Mouse (Mus musculus) forebrain, embryonic 15.5 days (tissue): ENCODE measurements around the gene Tmem254c. TPM values are rescaled to one million over a fixed set of nuclear protein-coding genes. Genes with fewer than 3 reads are reported as not detected.
"Not testable (repeated sequence)": the region's sequence is repeated elsewhere in the genome, so short reads cannot be mapped to it uniquely, and the experiment has no call there.

Experiments
- ATAC-seq: fragments of 200-750 bp; cut with Nextera tagmentation; replicated peaks from 2 replicates; pipeline ENCODE4 v1.8.0; 2017; ENCODE audit warnings: mild to moderate bottlenecking, moderate TSS enrichment, moderate library complexity
- H3K27ac ChIP-seq: fragments of 300-500 bp; sonication (generic); replicated peaks from 2 replicates; pipeline ENCODE4 v1.5.1; 2015; ENCODE audit warnings: mild to moderate bottlenecking, inconsistent platforms
- H3K27me3 ChIP-seq: fragments of 300-500 bp; sonication (generic); 2 replicates; pipeline ENCODE4 v1.6.1; 2015; ENCODE audit warnings: inconsistent platforms
- H3K36me3 ChIP-seq: fragments of 300-500 bp; sonication (generic); 2 replicates; pipeline ENCODE4 v1.6.1; 2015; ENCODE audit warnings: mild to moderate bottlenecking, inconsistent platforms
- H3K4me1 ChIP-seq: fragments of 300-500 bp; sonication (generic); 2 replicates; pipeline ENCODE4 v1.6.1; 2015; ENCODE audit warnings: inconsistent platforms
- H3K4me2 ChIP-seq: fragments of 300-500 bp; sonication (generic); replicated peaks from 2 replicates; pipeline ENCODE4 v1.6.1; 2015; ENCODE audit warnings: mild to moderate bottlenecking, inconsistent platforms
- H3K4me3 ChIP-seq: fragments of 300-500 bp; sonication (generic); 2 replicates; pipeline ENCODE4 v1.5.1; 2015; ENCODE audit warnings: mild to moderate bottlenecking, inconsistent platforms
- H3K9ac ChIP-seq: fragments of 300-500 bp; sonication (generic); replicated peaks from 2 replicates; pipeline ENCODE4 v1.6.1; 2015; ENCODE audit warnings: mild to moderate bottlenecking, inconsistent platforms
- H3K9me3 ChIP-seq: fragments of 300-500 bp; sonication (generic); 2 replicates; pipeline ENCODE4 v1.6.1; 2016; ENCODE audit warnings: inconsistent platforms
- WGBS: fragments of 180-500 bp; shearing (Covaris S2); methylation state at CpG from one replicate; pipeline ENCODE4 v1.1.7; 2015; ENCODE audit warnings: mixed read lengths; 5-methylcytosine and 5-hydroxymethylcytosine counted together
- polyA plus RNA-seq: library from polyadenylated mRNA; unstranded; fragments of >200 nt; fragmentation: Nextera tagmentation; extraction: Ambion mirVana; gene quantifications from 2 replicates; pipeline ENCODE4 v1.2.1, GENCODE M21; 2015

The Tmem254c gene
- polyA plus RNA-seq, 1 experiment from 2014 or later, result 14.9 TPM

DNA sequence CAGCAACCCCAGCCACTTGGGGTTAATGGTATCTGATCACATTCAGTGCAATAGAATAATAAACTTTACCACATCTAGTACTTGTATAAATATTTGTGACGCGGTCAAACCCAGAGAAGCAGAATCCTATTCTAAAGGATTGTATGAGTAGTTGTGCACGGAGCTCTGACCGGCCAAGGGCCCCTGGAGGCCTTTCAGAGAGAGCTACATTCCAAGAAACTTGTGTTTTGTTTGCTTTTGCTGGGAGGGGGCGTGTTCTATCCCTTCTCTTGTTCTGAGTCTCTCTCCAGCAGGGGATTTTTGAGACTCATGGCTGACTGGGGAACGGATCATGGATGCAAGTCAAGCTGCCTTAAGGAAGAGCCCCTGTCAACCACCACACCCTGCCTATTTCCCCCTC is 31.7 kb downstream of the Tmem254c start:
- not testable (repeated sequence) for ATAC-seq, H3K27ac ChIP-seq, H3K4me1 ChIP-seq, H3K4me2 ChIP-seq, H3K4me3 ChIP-seq, H3K36me3 ChIP-seq, H3K27me3 ChIP-seq, H3K9me3 ChIP-seq, H3K9ac ChIP-seq
- no CpG with 5 or more reads among the region's 6 CpGs for WGBS

DNA sequence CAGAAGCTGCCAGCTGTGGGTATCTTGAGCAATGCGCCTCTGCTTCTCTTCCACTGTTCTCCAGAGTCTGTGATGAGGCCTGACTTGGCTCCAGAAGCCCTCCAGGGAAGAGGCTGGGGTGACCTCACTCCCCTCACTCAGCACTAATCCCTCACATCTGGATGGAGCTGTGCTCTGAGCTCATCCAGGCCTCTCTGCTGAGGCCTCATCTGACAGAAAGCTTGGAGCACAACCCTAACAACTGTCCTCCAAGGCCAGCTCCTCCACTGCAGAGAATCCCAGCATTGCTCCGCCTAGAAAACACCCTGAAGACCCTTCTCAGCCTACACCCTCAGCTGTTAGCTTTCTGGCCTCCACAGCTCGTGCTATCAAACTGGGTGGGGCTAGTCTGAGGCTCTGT is 32.8 kb downstream of the Tmem254c start:
- H3K4me3 ChIP-seq, H3K4me2 ChIP-seq, H3K9me3 ChIP-seq, ATAC-seq, H3K27me3 ChIP-seq, H3K9ac ChIP-seq, H3K36me3 ChIP-seq, H3K27ac ChIP-seq, H3K4me1 ChIP-seq: not testable (repeated sequence)
- no CpG with 5 or more reads among the region's 3 CpGs for WGBS

DNA sequence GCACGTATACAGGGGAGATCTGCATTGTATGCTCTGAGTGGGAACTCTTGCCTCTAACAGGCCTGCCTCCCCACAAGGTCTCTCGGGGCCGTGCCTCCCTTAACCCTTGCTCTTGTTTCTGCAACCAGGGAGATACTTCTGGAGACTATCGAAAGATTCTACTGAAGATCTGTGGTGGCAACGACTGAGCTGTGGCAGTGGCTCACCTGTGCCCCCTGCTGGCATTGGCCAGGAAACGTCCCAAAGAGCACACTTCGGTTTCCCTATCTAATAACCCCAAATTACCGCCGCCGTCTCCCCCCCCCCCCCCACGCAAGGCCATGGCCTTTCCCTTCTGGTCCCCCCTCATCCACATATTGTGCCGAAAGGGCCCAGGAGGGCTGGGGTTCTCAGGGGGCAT is 41.5 kb downstream of the Tmem254c start:
- no CpG with 5 or more reads among the region's 12 CpGs for WGBS
- not testable (repeated sequence) for ATAC-seq, H3K9me3 ChIP-seq, H3K27ac ChIP-seq, H3K27me3 ChIP-seq, H3K4me3 ChIP-seq, H3K36me3 ChIP-seq, H3K4me2 ChIP-seq, H3K9ac ChIP-seq, H3K4me1 ChIP-seq

DNA sequence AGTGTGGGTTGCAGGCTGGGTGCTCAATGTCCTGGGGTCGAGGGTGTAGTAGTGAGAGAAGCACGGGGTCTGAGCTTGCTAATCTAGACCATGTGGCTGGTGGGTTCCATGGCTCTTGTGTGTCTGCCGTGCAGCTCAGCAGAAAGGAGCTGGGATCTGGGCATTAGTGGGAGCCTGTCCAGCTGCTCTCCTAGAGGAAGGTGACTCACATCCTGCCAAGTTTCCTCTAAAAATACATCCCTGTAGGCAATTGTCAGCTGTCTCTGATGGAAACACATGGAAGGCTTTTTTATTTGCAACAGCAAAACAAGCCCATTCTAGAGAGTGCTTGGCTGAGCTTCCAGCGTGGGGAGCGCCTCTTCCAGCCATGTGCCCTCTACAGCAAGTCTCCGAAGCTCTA is 44.3 kb downstream of the Tmem254c start:
- H3K36me3 ChIP-seq, H3K4me3 ChIP-seq, ATAC-seq, H3K9me3 ChIP-seq, H3K9ac ChIP-seq, H3K4me2 ChIP-seq, H3K27me3 ChIP-seq, H3K4me1 ChIP-seq, H3K27ac ChIP-seq: not testable (repeated sequence)
- no CpG with 5 or more reads among the region's 6 CpGs for WGBS

GRCm38 (mm10) chr14:26021555-26021954 is 45.6 kb downstream of the Tmem254c start:
- not testable (repeated sequence) for H3K9ac ChIP-seq, H3K4me3 ChIP-seq, H3K36me3 ChIP-seq, ATAC-seq, H3K27ac ChIP-seq, H3K27me3 ChIP-seq, H3K4me1 ChIP-seq, H3K4me2 ChIP-seq, H3K9me3 ChIP-seq
- no CpG with 5 or more reads among the region's 9 CpGs for WGBS

GRCm38 (mm10) chr14:26016414-26016813 is 50.7 kb downstream of the Tmem254c start:
- H3K27ac ChIP-seq, H3K36me3 ChIP-seq, H3K4me3 ChIP-seq, H3K4me2 ChIP-seq, H3K4me1 ChIP-seq, H3K9me3 ChIP-seq, ATAC-seq, H3K27me3 ChIP-seq, H3K9ac ChIP-seq: not testable (repeated sequence)
- WGBS, result no CpG with 5 or more reads among the region's 7 CpGs

Other genes with a start within 250 kb of the Tmem254c start
- gene Anxa11, start 225.2 kb downstream of the Tmem254c start, polyA plus RNA-seq, result 1.7 and 1.8 TPM in 2 replicates
- not detected in 2 replicates for gene Plac9a, start 164.3 kb downstream of the Tmem254c start, polyA plus RNA-seq
- 1.6 and 2.0 TPM in 2 replicates for gene Tmem254a, start 139.7 kb downstream of the Tmem254c start, polyA plus RNA-seq
- gene Cphx1, start 129.1 kb downstream of the Tmem254c start, polyA plus RNA-seq, result not detected in 2 replicates
- 2.1 and 3.4 TPM in 2 replicates for gene Duxbl1, start 88.8 kb downstream of the Tmem254c start, polyA plus RNA-seq
- gene Gm9780, start 24.6 kb downstream of the Tmem254c start, polyA plus RNA-seq, result 8.3 and 9.1 TPM in 2 replicates
- not detected in 2 replicates for gene Cphx2, start 14.2 kb upstream of the Tmem254c start, polyA plus RNA-seq
- not detected in 2 replicates for gene Cphx3, start 14.9 kb upstream of the Tmem254c start, polyA plus RNA-seq
- 3.8 TPM in 1 of 2 replicates, not detected in the other for gene Duxbl2, start 51.0 kb upstream of the Tmem254c start, polyA plus RNA-seq
- gene Plac9b, start 115.1 kb upstream of the Tmem254c start, polyA plus RNA-seq, result 6.7 and 7.7 TPM in 2 replicates
- 14.3 and 20.6 TPM in 2 replicates for gene Tmem254b, start 139.7 kb upstream of the Tmem254c start, polyA plus RNA-seq
- gene Duxbl3, start 190.6 kb upstream of the Tmem254c start, polyA plus RNA-seq, result 0.42 and 3.2 TPM in 2 replicates